Mouse (Mus musculus): ENCODE measurements around the gene Gm20388.

The Gm20388 gene

GRCm38 (mm10) chr8:123476911-123477736 lies 3566.5 kb downstream of the Gm20388 start:
- DNase-seq (ENCODE audit: low read depth, low spot score) = peak; percentile 24

- peak; percentile 83 for DNase-seq (ENCODE audit: low read depth, low spot score)
Observed at GRCm38 (mm10) chr8:123477737-123478258, 3567.2 kb downstream of the Gm20388 start, which contains the start of gene Afg3l1. Gene Afg3l1 (plus strand): TSS chr8:123477903.

GRCm38 (mm10) chr8:123478456-123479218 lies 3568.0 kb downstream of the Gm20388 start:
- peak; percentile 46 for DNase-seq (ENCODE audit: low read depth, low spot score)

- no peak for DNase-seq (ENCODE audit: low read depth, low spot score)
Observed at GRCm38 (mm10) chr8:123482627-123483026, 3572.0 kb downstream of the Gm20388 start.

GRCm38 (mm10) chr8:123491280-123492075 lies 3580.8 kb downstream of the Gm20388 start:
- no peak for DNase-seq (ENCODE audit: low read depth, low spot score)

GRCm38 (mm10) chr8:123492898-123493297 lies 3582.3 kb downstream of the Gm20388 start:
- DNase-seq (ENCODE audit: low read depth, low spot score) = no peak

GRCm38 (mm10) chr8:123497699-123498098 lies 3587.1 kb downstream of the Gm20388 start:
- DNase-seq (ENCODE audit: low read depth, low spot score) = no peak

GRCm38 (mm10) chr8:123498963-123499362 lies 3588.3 kb downstream of the Gm20388 start:
- no peak for DNase-seq (ENCODE audit: low read depth, low spot score)

- DNase-seq (ENCODE audit: low read depth, low spot score) = no peak
Observed at GRCm38 (mm10) chr8:123499556-123499955, 3588.9 kb downstream of the Gm20388 start.

- no peak for DNase-seq (ENCODE audit: low read depth, low spot score)
Observed at GRCm38 (mm10) chr8:123502192-123502591, 3591.6 kb downstream of the Gm20388 start.

GRCm38 (mm10) chr8:123503801-123504467 lies 3593.3 kb downstream of the Gm20388 start:
- no peak for DNase-seq (ENCODE audit: low read depth, low spot score)

- DNase-seq (ENCODE audit: low read depth, low spot score) = no peak
Observed at GRCm38 (mm10) chr8:123504591-123505195, 3594.1 kb downstream of the Gm20388 start.

- no peak for DNase-seq (ENCODE audit: low read depth, low spot score)
Observed at GRCm38 (mm10) chr8:123505267-123505666, 3594.6 kb downstream of the Gm20388 start.

- DNase-seq (ENCODE audit: low read depth, low spot score) = no peak
Observed at GRCm38 (mm10) chr8:123505695-123506094, 3595.1 kb downstream of the Gm20388 start.

GRCm38 (mm10) chr8:123507153-123507552 lies 3596.5 kb downstream of the Gm20388 start:
- DNase-seq (ENCODE audit: low read depth, low spot score) = no peak

GRCm38 (mm10) chr8:123510819-123511218 lies 3600.2 kb downstream of the Gm20388 start:
- no peak for DNase-seq (ENCODE audit: low read depth, low spot score)

- no peak for DNase-seq (ENCODE audit: low read depth, low spot score)
Observed at GRCm38 (mm10) chr8:123514136-123514535, 3603.5 kb downstream of the Gm20388 start.

- no peak for DNase-seq (ENCODE audit: low read depth, low spot score)
Observed at GRCm38 (mm10) chr8:123514781-123515539, 3604.3 kb downstream of the Gm20388 start, which contains the start of gene Dbndd1. Gene Dbndd1 (minus strand): TSS chr8:123515463.

GRCm38 (mm10) chr8:123515540-123515897 lies 3604.9 kb downstream of the Gm20388 start:
- no peak for DNase-seq (ENCODE audit: low read depth, low spot score)

GRCm38 (mm10) chr8:123516596-123516995 lies 3606.0 kb downstream of the Gm20388 start:
- DNase-seq (ENCODE audit: low read depth, low spot score) = no peak

Measured in c-Kit-negative CD71-positive TER-119-positive erythroid progenitor cells, embryonic 14.5 days (primary cell).